Mouse (Mus musculus) CH12.LX (cell line): ENCODE measurements around the gene Ctcfl.

Experiments used
- CTCF ChIP-seq, 2 experiments: IDR thresholded peaks in 1 of 2; conservative IDR thresholded peaks in 1 of 2; 2 replicates each; pipeline ENCODE4 v1.5.1; 2011 to 2012; ENCODE audit warnings: low read depth in 2 of 2, low read length in 2 of 2, improper control_type of control experiment in 1 of 2, inconsistent platforms in 1 of 2, mild to moderate bottlenecking in 1 of 2, moderate library complexity in 1 of 2
- EP300 ChIP-seq: IDR thresholded peaks from 2 replicates; pipeline ENCODE4 v1.6.1; 2011; ENCODE audit warnings: low read length, improper control_type of control experiment
- ETS1 ChIP-seq: conservative IDR thresholded peaks from 2 replicates; pipeline ENCODE4 v1.6.1; 2012; ENCODE audit warnings: low read depth, mild to moderate bottlenecking, inconsistent platforms, low read length, improper control_type of control experiment, moderate library complexity
- JUND ChIP-seq: conservative IDR thresholded peaks from 2 replicates; pipeline ENCODE4 v1.6.1; 2011; ENCODE audit warnings: low read depth, low read length, improper control_type of control experiment
- MAX ChIP-seq: IDR thresholded peaks from 2 replicates; pipeline ENCODE4 v1.6.1; 2011; ENCODE audit warnings: low read length, improper control_type of control experiment
- POLR2A ChIP-seq: IDR thresholded peaks from 2 replicates; pipeline ENCODE4 v1.6.1; 2011; ENCODE audit warnings: low read depth, mild to moderate bottlenecking, improper control_type of control experiment, low read length
- USF1 ChIP-seq: IDR thresholded peaks from 2 replicates; pipeline ENCODE4 v1.6.1; 2014; ENCODE audit warnings: low read depth, mild to moderate bottlenecking, inconsistent platforms, low read length, improper control_type of control experiment
- USF2 ChIP-seq: conservative IDR thresholded peaks from 2 replicates; pipeline ENCODE4 v1.6.1; 2011; ENCODE audit warnings: low read depth, low read length, improper control_type of control experiment
- ZC3H11A ChIP-seq: IDR thresholded peaks from 2 replicates; pipeline ENCODE4 v1.6.1; 2012; ENCODE audit warnings: low read depth, mild to moderate bottlenecking, inconsistent platforms, low read length, improper control_type of control experiment

DNA sequence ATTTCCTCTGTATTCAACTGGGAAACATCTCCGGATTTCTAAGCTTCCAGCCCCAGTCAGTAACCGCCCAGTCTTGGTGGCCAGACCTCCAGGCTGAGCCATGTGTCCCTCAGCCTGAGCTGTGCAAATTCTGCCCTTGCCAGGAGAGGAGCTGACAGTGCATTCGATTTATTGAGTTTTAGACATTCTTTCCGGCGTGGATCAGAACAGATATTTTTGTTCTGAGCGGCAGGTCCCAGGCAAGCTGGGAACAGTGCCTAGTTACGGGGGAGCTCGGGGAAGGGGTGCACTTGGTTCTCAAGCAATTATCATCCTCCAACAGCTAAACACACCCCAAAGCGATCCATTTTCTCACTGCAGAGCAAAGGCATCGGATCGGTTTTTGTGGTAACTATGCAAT is 24.3 kb upstream of the Ctcfl start:
- TF ChIP-seq USF2 = no peak
- TF ChIP-seq ZC3H11A = no peak
- TF ChIP-seq MAX = no peak
- no peak for TF ChIP-seq JUND
- TF ChIP-seq CTCF (conservative IDR thresholded peaks at IDR 0.05 in 1 of 2, IDR thresholded peaks at IDR 0.05 in 1 of 2; ENCODE audit: low read depth in 2 of 2, low read length in 2 of 2) = no peak
- TF ChIP-seq ETS1 = no peak
- no peak for TF ChIP-seq POLR2A
- TF ChIP-seq USF1 = no peak
- TF ChIP-seq EP300 = no peak
